In genomic region chr14:51940944-51941560, GRCm38 (mm10) we compare ENCODE assay signal across 10 mouse cellular contexts. TPM values are rescaled to one million over a fixed set of nuclear protein-coding genes. Genes with fewer than 3 reads are reported as not detected.
DNase-seq lines count a peak whose midpoint lies in the region; ATAC-seq and TF ChIP-seq lines count a peak whose summit lies in the region.
"Had no signal": no experiment of that assay in that cellular context is flagged by ENCODE, and none has a peak within 500 bp of the region (broad histone marks: within the 10 kb centered on the region; RNA-seq: fewer than 3 reads in every experiment).

No protein-coding gene starts in this region.

- no peak for TF ChIP-seq POLR2A in CH12.LX (IDR thresholded peaks at IDR 0.05; ENCODE audit: low read depth, low read length)

- dilution Hi-C loops in CH12.LX (cut with MboI; ENCODE audit: extremely low pct_ligation_motif_present, extremely low pct_unique_long_range_greater_than_20kb, low sequenced_read_pairs), result no loop called here

- ATAC-seq in common myeloid progenitor, adult 5-6 weeks (replicated peaks; ENCODE audit: low read depth, poor library complexity, severe bottlenecking), result peak; percentile 32
- peak; percentile 72 for ATAC-seq in intestine, embryonic 15.5 days
- no peak for ATAC-seq in liver, embryonic 14.5 days (ENCODE audit: insufficient read depth)

- no peak for TF ChIP-seq RAD21 in CH12.LX (IDR thresholded peaks at IDR 0.05; ENCODE audit: low read depth, low read length)

- H3K4me3 ChIP-seq in CH12.LX (replicated peaks in 1 of 3; ENCODE audit: low read depth in 2 of 3, low read length in 2 of 3, poor library complexity in 1 of 3), result no peak overlapping the region
- H3K4me3 ChIP-seq in intestine, embryonic 15.5 days (replicated peaks), result no peak overlapping the region
- H3K4me3 ChIP-seq in liver, embryonic 14.5 days (ENCODE audit: insufficient read depth in 1 of 2, low read depth in 2 of 2, low read length in 2 of 2), result no peak overlapping the region
- H3K4me3 ChIP-seq: heart, adult 2 months had no signal

- no peaks in the 10 kb centered on the region for H3K79me2 ChIP-seq in CH12.LX (replicated peaks; ENCODE audit: control insufficient read depth, extremely low read depth, insufficient read depth, poor library complexity, severe bottlenecking)

- H3K27ac ChIP-seq in CH12.LX (ENCODE audit: insufficient read depth, low read depth), result no peak overlapping the region
- 0 out of 2 replicates have a peak overlapping the region, but pooled peaks have one; percentile 6 for H3K27ac ChIP-seq in intestine, embryonic 15.5 days
- H3K27ac ChIP-seq in liver, embryonic 14.5 days, result no peak overlapping the region
- H3K27ac ChIP-seq: heart, adult 2 months had no signal

- in situ Hi-C loops in CH12.LX (cut with MboI; ENCODE audit: low pct_ligation_motif_present, low pct_unique_long_range_greater_than_20kb, low sequenced_read_pairs), result no loop called here

- H3K9ac ChIP-seq in CH12.LX (ENCODE audit: insufficient read depth, low read depth), result no peak overlapping the region
- H3K9ac ChIP-seq in intestine, embryonic 15.5 days, result no peak overlapping the region
- H3K9ac ChIP-seq in liver, embryonic 14.5 days (replicated peaks), result no peak overlapping the region

- DNase-seq in CH12.LX (ENCODE audit: extremely low read depth), result no peak
- DNase-seq in liver, embryonic 14.5 days (ENCODE audit: low read depth in 3 of 3, low spot score in 3 of 3), result no peak
- DNase-seq in right cerebral cortex, adult 18-20 months, result no peak
- DNase-seq in ovary, postnatal 36 days (ENCODE audit: low spot score), result no peak
- DNase-seq in left cerebral cortex, postnatal 14 days (ENCODE audit: low spot score in 2 of 2), result no peak
- no peak for DNase-seq in frontal cortex, postnatal 14 days (ENCODE audit: low spot score in 2 of 2)

- no peak for TF ChIP-seq CTCF in CH12.LX (conservative IDR thresholded peaks at IDR 0.05 in 1 of 2, IDR thresholded peaks at IDR 0.05 in 1 of 2; ENCODE audit: low read depth in 2 of 2, low read length in 2 of 2)
- no peak for TF ChIP-seq CTCF in liver, embryonic 14.5 days (IDR thresholded peaks at IDR 0.05; ENCODE audit: low read depth)

- H3K36me3 ChIP-seq in CH12.LX (replicated peaks in 1 of 2; ENCODE audit: control insufficient read depth in 1 of 2, insufficient read depth in 1 of 2, low read length in 1 of 2), result no peaks in the 10 kb centered on the region
- H3K36me3 ChIP-seq in intestine, embryonic 15.5 days, result no peaks in the 10 kb centered on the region
- no peaks in the 10 kb centered on the region for H3K36me3 ChIP-seq in liver, embryonic 14.5 days (replicated peaks; ENCODE audit: control insufficient read depth, insufficient read depth, low read depth)

- TF ChIP-seq EP300 in CH12.LX (IDR thresholded peaks at IDR 0.05; ENCODE audit: low read length), result no peak
- no peak for TF ChIP-seq EP300 in liver, embryonic 14.5 days (IDR thresholded peaks at IDR 0.05; ENCODE audit: low read depth)

- peak overlapping the region; percentile 2; the same call in 1 of the 2 replicates for H3K4me2 ChIP-seq in CH12.LX (ENCODE audit: insufficient read depth, low read depth, poor library complexity, severe bottlenecking)
- H3K4me2 ChIP-seq in intestine, embryonic 15.5 days (replicated peaks), result 0 out of 2 replicates have a peak overlapping the region, but pooled peaks have one; percentile 28
- H3K4me2 ChIP-seq in liver, embryonic 14.5 days (ENCODE audit: low read depth), result peak overlapping the region; percentile 8; the same call in 1 of the 2 replicates

- peaks cover 12% of the 10 kb centered on the region for H3K9me3 ChIP-seq in CH12.LX (replicated peaks; ENCODE audit: low read length)
- H3K9me3 ChIP-seq in intestine, embryonic 15.5 days, result no peaks in the 10 kb centered on the region
- no peaks in the 10 kb centered on the region for H3K9me3 ChIP-seq in liver, embryonic 14.5 days (ENCODE audit: control insufficient read depth, low read length)

- H3K4me1 ChIP-seq in CH12.LX (ENCODE audit: control insufficient read depth in 1 of 2, insufficient read depth in 2 of 2), result peaks cover 2 to 15% of the 10 kb centered on the region in 2 experiments; a peak in 2 of 4 replicates
- H3K4me1 ChIP-seq in intestine, embryonic 15.5 days (replicated peaks), result 0 out of 2 replicates have a peak, but pooled peaks cover 4% of the 10 kb centered on the region
- peaks cover 0 to 6% of the 10 kb centered on the region in 2 experiments; a peak in 1 of 4 replicates for H3K4me1 ChIP-seq in liver, embryonic 14.5 days (replicated peaks; ENCODE audit: control insufficient read depth in 2 of 2, insufficient read depth in 2 of 2, low read length in 1 of 2)

- no peaks in the 10 kb centered on the region for H3K27me3 ChIP-seq in CH12.LX (replicated peaks)
- H3K27me3 ChIP-seq in intestine, embryonic 15.5 days (replicated peaks), result no peaks in the 10 kb centered on the region
- H3K27me3 ChIP-seq in liver, embryonic 14.5 days (ENCODE audit: control insufficient read depth, insufficient read depth, low read length), result no peaks in the 10 kb centered on the region

- 37% methylated on average over 8 of the region's 8 CpGs for WGBS in intestine, embryonic 15.5 days
- WGBS in liver, embryonic 14.5 days (ENCODE audit: insufficient replicate concordance), result 35% methylated on average over 8 of the region's 8 CpGs

- intact Hi-C loops in left cerebral cortex, postnatal 14 days (cut with DNase I), result no loop called here

TF ChIP-seq in CH12.LX, 34 proteins besides CTCF, POLR2A, EP300 and RAD21 (continues in another document):
- TF ChIP-seq RCOR1 (conservative IDR thresholded peaks at IDR 0.05; ENCODE audit: low read depth, low read length) (no peak), SIN3A (IDR thresholded peaks at IDR 0.05; ENCODE audit: low read length) (no peak), ZMIZ1 (IDR thresholded peaks at IDR 0.05; ENCODE audit: low read depth, low read length) (no peak), PAX5 (IDR thresholded peaks at IDR 0.05; ENCODE audit: low read length) (no peak), TCF12 (IDR thresholded peaks at IDR 0.05; ENCODE audit: low read depth, low read length) (no peak), ZKSCAN1 (IDR thresholded peaks at IDR 0.05; ENCODE audit: borderline replicate concordance, low read depth, low read length) (no peak), MAX (IDR thresholded peaks at IDR 0.05; ENCODE audit: low read length) (no peak), GABPA (IDR thresholded peaks at IDR 0.05; ENCODE audit: insufficient replicate concordance, low read depth, low read length) (no peak), E2F4 (IDR thresholded peaks at IDR 0.05; ENCODE audit: insufficient replicate concordance, low read depth, low read length) (no peak), KAT2A (IDR thresholded peaks at IDR 0.05; ENCODE audit: insufficient replicate concordance, low read length) (no peak), ETS1 (conservative IDR thresholded peaks at IDR 0.05; ENCODE audit: low read depth, low read length) (no peak), UBTF (IDR thresholded peaks at IDR 0.05; ENCODE audit: low read depth, low read length) (no peak)

RNA-seq across cellular contexts. Expression of gene Rnase13, which starts 18.5 kb away (rescaled TPM):
- total RNA-seq in CH12.LX (2012; rRNA removed) (not detected in 2 replicates), CH12.LX (2014; rRNA removed) (not detected in 2 replicates)
- polyA plus RNA-seq in CH12.LX (2012; ENCODE audit: insufficient read length, low read depth), result not detected in 2 replicates
- total RNA-seq in common myeloid progenitor, adult 5-6 weeks (2017), result not detected in 2 replicates
- polyA plus RNA-seq in intestine, embryonic 15.5 days (2015; fragmentation: Nextera tagmentation; extraction: Ambion mirVana), result not detected in 2 replicates
- polyA plus RNA-seq in liver, embryonic 14.5 days (2012; rRNA removed), result not detected in 2 replicates
- not detected in 2 replicates for polyA plus RNA-seq in liver, embryonic 14.5 days (2014; fragmentation: Nextera tagmentation; extraction: Ambion mirVana)
- total RNA-seq in left cerebral cortex, postnatal 14 days (2021), result not detected
- total RNA-seq: heart, adult 2 months; neutrophil, adult 5-6 weeks had no signal
- polyA plus RNA-seq: heart, adult 2 months had no signal

RNA-seq across cellular contexts. Expression of gene Tppp2, which starts 22.8 kb away (rescaled TPM):
- total RNA-seq in CH12.LX (2012; rRNA removed) (not detected in 2 replicates), CH12.LX (2014; rRNA removed) (not detected in 2 replicates)
- polyA plus RNA-seq in CH12.LX (2012; ENCODE audit: insufficient read length, low read depth), result not detected in 2 replicates
- total RNA-seq in common myeloid progenitor, adult 5-6 weeks (2017), result not detected in 2 replicates
- polyA plus RNA-seq in intestine, embryonic 15.5 days (2015; fragmentation: Nextera tagmentation; extraction: Ambion mirVana), result not detected in 2 replicates
- not detected in 2 replicates for polyA plus RNA-seq in liver, embryonic 14.5 days (2012; rRNA removed)
- polyA plus RNA-seq in liver, embryonic 14.5 days (2014; fragmentation: Nextera tagmentation; extraction: Ambion mirVana), result not detected in 2 replicates
- total RNA-seq in left cerebral cortex, postnatal 14 days (2021), result not detected
- total RNA-seq: heart, adult 2 months; neutrophil, adult 5-6 weeks had no signal

RNA-seq across cellular contexts. Expression of gene Ndrg2, which starts 27.1 kb away (rescaled TPM):
- total RNA-seq in CH12.LX (2012; rRNA removed) (0.59 and 1.1 TPM in 2 replicates), CH12.LX (2014; rRNA removed) (0.43 and 0.50 TPM in 2 replicates)
- 0.74 and 1.0 TPM in 2 replicates for polyA plus RNA-seq in CH12.LX (2012; ENCODE audit: insufficient read length, low read depth)
- 2.8 and 14.6 TPM in 2 replicates for total RNA-seq in common myeloid progenitor, adult 5-6 weeks (2017)
- 52.2 and 60.1 TPM in 2 replicates for polyA plus RNA-seq in intestine, embryonic 15.5 days (2015; fragmentation: Nextera tagmentation; extraction: Ambion mirVana)
- 11.6 and 11.7 TPM in 2 replicates for polyA plus RNA-seq in liver, embryonic 14.5 days (2012; rRNA removed)
- 13.5 and 14.7 TPM in 2 replicates for polyA plus RNA-seq in liver, embryonic 14.5 days (2014; fragmentation: Nextera tagmentation; extraction: Ambion mirVana)
- total RNA-seq in left cerebral cortex, postnatal 14 days (2021), result 100 to 1,000 TPM; 508 to 561 TPM

RNA-seq across cellular contexts. Expression of gene Arhgef40, which starts 43.5 kb away (rescaled TPM):
- 3.8 and 8.9 TPM in 2 replicates for total RNA-seq in CH12.LX (2012; rRNA removed)
- 0.62 and 0.85 TPM in 2 replicates for total RNA-seq in CH12.LX (2014; rRNA removed)
- polyA plus RNA-seq in CH12.LX (2012; ENCODE audit: insufficient read length, low read depth), result 1.1 and 2.2 TPM in 2 replicates
- total RNA-seq in common myeloid progenitor, adult 5-6 weeks (2017), result 27.5 and 32.4 TPM in 2 replicates
- polyA plus RNA-seq in intestine, embryonic 15.5 days (2015; fragmentation: Nextera tagmentation; extraction: Ambion mirVana), result 64.4 and 65.9 TPM in 2 replicates
- polyA plus RNA-seq in liver, embryonic 14.5 days (2012; rRNA removed), result 14.1 and 15.3 TPM in 2 replicates
- 9.4 and 16.5 TPM in 2 replicates for polyA plus RNA-seq in liver, embryonic 14.5 days (2014; fragmentation: Nextera tagmentation; extraction: Ambion mirVana)
- 10 to 100 TPM; 31.9 to 35.2 TPM for total RNA-seq in left cerebral cortex, postnatal 14 days (2021)

RNA-seq across cellular contexts. Expression of gene Slc39a2, which starts 48.4 kb away (rescaled TPM):
- 0.42 TPM in 2 replicates for total RNA-seq in CH12.LX (2012; rRNA removed)
- total RNA-seq in CH12.LX (2014; rRNA removed), result 0.11 and 0.20 TPM in 2 replicates
- 0.44 and 0.49 TPM in 2 replicates for polyA plus RNA-seq in CH12.LX (2012; ENCODE audit: insufficient read length, low read depth)
- 0.49 TPM in 1 of 2 replicates, not detected in the other for total RNA-seq in common myeloid progenitor, adult 5-6 weeks (2017)
- 0.96 and 1.0 TPM in 2 replicates for polyA plus RNA-seq in intestine, embryonic 15.5 days (2015; fragmentation: Nextera tagmentation; extraction: Ambion mirVana)
- 0.15 and 0.23 TPM in 2 replicates for polyA plus RNA-seq in liver, embryonic 14.5 days (2012; rRNA removed)
- 0.05 TPM in 1 of 2 replicates, not detected in the other for polyA plus RNA-seq in liver, embryonic 14.5 days (2014; fragmentation: Nextera tagmentation; extraction: Ambion mirVana)
- 1 to 10 TPM; 3.8 to 4.3 TPM for total RNA-seq in left cerebral cortex, postnatal 14 days (2021)

Comparison
In these comparisons a context has a peak if more than half of its experiments do, and no peak if none do; other contexts are left out.
1. RNA of gene Ndrg2, which starts 27.1 kb away (total RNA-seq): 508 to 561 TPM in left cerebral cortex, postnatal 14 days; 2.8 to 14.6 TPM in common myeloid progenitor, adult 5-6 weeks and 0.43 to 1.1 TPM in CH12.LX; every median in the first group is over 10 times any median in the second.
2. Peak in every context shown above with its lines, with median percentiles within 50 percentile points of each other: H3K4me2 ChIP-seq.